Mouse (Mus musculus) left cerebral cortex, adult 18-20 months (tissue): ENCODE data around the gene Serping1. TPM values are rescaled to one million over a fixed set of nuclear protein-coding genes. Genes with fewer than 3 reads are reported as not detected.
A peak's percentile ranks its signal among the peaks of the same experiment; 100 is the strongest.

Experiments used
- DNase-seq, 2 experiments: peaks; one replicate each; pipeline ENCODE4 v3.0.0; 2021 to 2022; ENCODE audit warnings: low spot score in 2 of 2, mixed read lengths in 1 of 2
- microRNA-seq, 2 experiments: library from miRNA; unstranded; fragments of <30 nt; microRNA quantifications; one replicate each; pipeline ENCODE4 v1.2.0; 2021
- total RNA-seq, 2 experiments: library from RNA; stranded (reverse); gene quantifications; 2 replicates each; pipeline ENCODE4 v1.2.3; 2021

Serping1 gene
- total RNA-seq, 2 experiments from 2014 or later: 8.5 to 9.2 TPM

GRCm38 (mm10) chr2:84716423-84717355 lies 58.6 kb downstream of the Serping1 start:
- no peak for DNase-seq

GRCm38 (mm10) chr2:84715562-84716361 lies 59.5 kb downstream of the Serping1 start:
- DNase-seq: peak; percentile 51 to 63

Small RNAs within 50 kb of the gene (microRNA-seq; reads per million reads assigned to microRNA genes)
- 759 to 841 reads per million in 2 experiments for gene Mir130a

Other genes starting within 250 kb of the Serping1 start
- gene Ctnnd1, start 124.7 kb downstream of the Serping1 start, total RNA-seq: 10 to 100 TPM; 59.5 to 62.9 TPM
- gene Btbd18, start 116.4 kb downstream of the Serping1 start, total RNA-seq: not detected
- gene Selenoh, start 104.7 kb downstream of the Serping1 start, total RNA-seq: 10 to 100 TPM; 28.9 to 37.9 TPM
- 1 to 10 TPM; 5.8 to 6.1 TPM for gene Gm28635, start 97.4 kb downstream of the Serping1 start, total RNA-seq
- 10 to 100 TPM; 31.4 to 33.8 TPM for gene Med19, start 97.0 kb downstream of the Serping1 start, total RNA-seq
- 100 to 1,000 TPM; 235 to 251 TPM for gene Tmx2, start 96.3 kb downstream of the Serping1 start, total RNA-seq
- 10 to 100 TPM; 49.2 TPM for gene Zdhhc5, start 60.3 kb downstream of the Serping1 start, total RNA-seq
- gene Clp1, start 48.1 kb downstream of the Serping1 start, total RNA-seq: 10 to 100 TPM; 10.4 to 10.5 TPM
- gene Ypel4, start 41.4 kb downstream of the Serping1 start, total RNA-seq: 10 to 100 TPM; 92.2 to 93.5 TPM
- 1 to 10 TPM; 2.2 to 2.5 TPM for gene Gm19426, start 31.8 kb downstream of the Serping1 start, total RNA-seq
- 1 to 10 TPM; 8.2 to 8.5 TPM for gene Ube2l6, start 23.4 kb upstream of the Serping1 start, total RNA-seq
- not detected for gene Smtnl1, start 47.2 kb upstream of the Serping1 start, total RNA-seq
- 10 to 100 TPM; 46.9 to 57.8 TPM for gene Timm10, start 51.6 kb upstream of the Serping1 start, total RNA-seq
- gene Slc43a1, start 63.4 kb upstream of the Serping1 start, total RNA-seq: under 1 TPM; 0.21 to 0.23 TPM
- 10 to 100 TPM; 91.9 to 95.9 TPM for gene Rtn4rl2, start 111.3 kb upstream of the Serping1 start, total RNA-seq
- gene Slc43a3, start 161.1 kb upstream of the Serping1 start, total RNA-seq: under 1 TPM; 0.19 to 0.33 TPM
- not detected for gene Prg2, start 205.0 kb upstream of the Serping1 start, total RNA-seq
- gene Prg3, start 212.8 kb upstream of the Serping1 start, total RNA-seq: not detected